Mouse (Mus musculus): ENCODE data around the gene Pex16.
A peak's percentile ranks its signal among the peaks of the same experiment; 100 is the strongest.
"Not testable (repeated sequence)": the region's sequence is repeated elsewhere in the genome, so short reads cannot be mapped to it uniquely, and the experiment has no call there.

The Pex16 gene

GRCm38 (mm10) chr2:92388891-92389641 lies 14.6 kb downstream of the Pex16 start:
- DNase-seq = peak; percentile 86 to 88

GRCm38 (mm10) chr2:92389645-92390044 lies 15.2 kb downstream of the Pex16 start:
- DNase-seq = no peak

- peak in 1 of 2 experiments; percentile 66 for DNase-seq
These were observed 15.9 kb downstream of the Pex16 start for GRCm38 (mm10) chr2:92390206-92390930.

- DNase-seq = no peak
These were observed 16.6 kb downstream of the Pex16 start for GRCm38 (mm10) chr2:92391116-92391515.

- no peak for DNase-seq
These were observed 17.3 kb downstream of the Pex16 start for GRCm38 (mm10) chr2:92391703-92392317.

GRCm38 (mm10) chr2:92392318-92393264 lies 18.1 kb downstream of the Pex16 start:
- DNase-seq = no peak

- no peak for DNase-seq
These were observed 21.1 kb downstream of the Pex16 start for GRCm38 (mm10) chr2:92395535-92395934.

GRCm38 (mm10) chr2:92397436-92397835 lies 23.0 kb downstream of the Pex16 start:
- no peak for DNase-seq

GRCm38 (mm10) chr2:92399877-92400276 lies 25.4 kb downstream of the Pex16 start:
- DNase-seq = not testable (repeated sequence)

- DNase-seq = no peak
These were observed 26.2 kb downstream of the Pex16 start for GRCm38 (mm10) chr2:92400682-92401081.

- DNase-seq = peak in 1 of 2 experiments; percentile 52
These were observed 26.6 kb downstream of the Pex16 start, which contains the start of gene Mapk8ip1 for GRCm38 (mm10) chr2:92401091-92401561. Gene Mapk8ip1 (minus strand): TSS chr2:92401263.

GRCm38 (mm10) chr2:92402591-92403326 lies 28.3 kb downstream of the Pex16 start:
- peak; percentile 65 to 76 for DNase-seq

- DNase-seq = no peak
These were observed 29.4 kb downstream of the Pex16 start for GRCm38 (mm10) chr2:92403776-92404319.

- no peak for DNase-seq
These were observed 30.3 kb downstream of the Pex16 start for GRCm38 (mm10) chr2:92404737-92405136.

GRCm38 (mm10) chr2:92405687-92406086 lies 31.2 kb downstream of the Pex16 start:
- no peak for DNase-seq

GRCm38 (mm10) chr2:92408309-92409045 lies 34.0 kb downstream of the Pex16 start:
- peak; percentile 68 to 75 for DNase-seq

- peak in 1 of 2 experiments; percentile 69 for DNase-seq
These were observed 37.2 kb downstream of the Pex16 start for GRCm38 (mm10) chr2:92411705-92412104.

- peak; percentile 53 to 79 for DNase-seq
These were observed 47.4 kb downstream of the Pex16 start for GRCm38 (mm10) chr2:92421723-92422387.

GRCm38 (mm10) chr2:92422388-92423135 lies 48.1 kb downstream of the Pex16 start:
- DNase-seq = peak in 1 of 2 experiments; percentile 50
